Mouse (Mus musculus) olfactory bulb, adult 2 months (tissue): ENCODE measurements around the gene Glt28d2.

Experiments
- CTCF ChIP-seq: fragments of 200-500 bp; IDR thresholded peaks from 2 replicates; pipeline ENCODE4 v1.5.1; 2012; ENCODE audit warnings: low read depth, mild to moderate bottlenecking, low read length, moderate library complexity; ENCODE audit not compliant: insufficient read depth
- POLR2A ChIP-seq: fragments of 200-500 bp; IDR thresholded peaks from 2 replicates; pipeline ENCODE4 v1.6.1; 2012; ENCODE audit warnings: mild to moderate bottlenecking, low read depth, low read length, moderate library complexity; ENCODE audit not compliant: insufficient read depth

GRCm38 (mm10) chr3:85850079-85850478, 37.2 kb downstream of the Glt28d2 start:
- no peak for TF ChIP-seq CTCF
- TF ChIP-seq POLR2A, result no peak
